Mouse (Mus musculus): ENCODE measurements around the gene Atxn7l1.

GRCm38 (mm10) chr12:33201491-33202210, 54.2 kb downstream of the Atxn7l1 start:
- no peak for TF ChIP-seq ZNF384 (IDR thresholded peaks at IDR 0.05; ENCODE audit: low read depth, low read length)
- TF ChIP-seq ZC3H11A (IDR thresholded peaks at IDR 0.05; ENCODE audit: borderline replicate concordance, low read depth, low read length), result no peak
- no peak for TF ChIP-seq MAFK (IDR thresholded peaks at IDR 0.05; ENCODE audit: insufficient read depth, low read depth, low read length)
